Mouse (Mus musculus) embryonic stem cell, embryonic (primary cell): Measurements from ENCODE around the gene Dnase1l2.

Source experiments
- CTCF ChIA-PET, 4 experiments: fragments of 300-600 bp in 2 of 4; fragments of 350-600 bp in 2 of 4; sonication (Branson Sonifier 250); formaldehyde crosslinking; loops; one replicate each; lab custom pipeline; 2022; ENCODE audit warnings: inconsistent platforms in 2 of 4; lab: Charles Lee
- POLR2A ChIA-PET, 4 experiments: fragments of 300-600 bp in 2 of 4; fragments of 350-600 bp in 2 of 4; sonication (Branson Sonifier 250); formaldehyde crosslinking; loops; one replicate each; lab custom pipeline; 2022; ENCODE audit warnings: antibody characterized with exemption in 4 of 4, inconsistent platforms in 1 of 4; lab: Charles Lee

Dnase1l2 gene

DNA sequence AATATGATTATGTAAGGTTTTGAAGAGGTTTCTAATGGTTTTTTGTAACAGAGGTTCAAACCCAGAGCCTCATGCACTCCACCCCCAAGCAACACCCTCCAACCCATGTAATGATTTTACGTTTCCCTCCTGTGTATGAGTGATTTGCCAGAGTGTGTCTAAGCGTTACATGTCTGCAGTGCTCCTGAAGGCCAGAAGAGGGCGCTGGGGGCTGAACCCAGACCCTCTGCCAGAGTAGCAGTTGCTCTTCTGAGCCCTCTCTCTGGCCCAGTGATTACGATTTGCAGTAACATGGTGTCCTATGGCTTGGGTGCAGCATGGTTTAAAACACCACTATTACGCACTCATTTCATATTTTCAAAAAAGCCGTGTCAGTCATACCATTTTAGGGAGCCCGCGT, 51.8 kb downstream of the Dnase1l2 start:
- POLR2A ChIA-PET = interaction anchor here in 2 of 4 experiments (1.3 to 1.7 kb wide), 3 partner anchors 137 to 140 kb away, joined by 3 to 9 read pairs (median 4); partner anchors contain the start of genes Traf7 (in 2 of the 2) and Ccnf (in 1 of the 2)
- CTCF ChIA-PET = interaction anchor here in 2 of 4 experiments (0.7 to 1.8 kb wide), 5 partner anchors 9 to 61 kb away, joined by 3 to 8 read pairs (median 3); partner anchors contain the start of gene Abca3 (in 1 of the 2)
